Mouse (Mus musculus) hindbrain, embryonic 11.5 days (tissue): ENCODE measurements at regions not wholly inside any gene's neighbourhood (a gene's known extent, or its start where the extent isn't known, plus 50 kb on each side); places are given as distances from the start of the nearest gene placed in this dataset.

Source experiments
- ATAC-seq: fragments of 200-750 bp; cut with Nextera tagmentation; 2 replicates; pipeline ENCODE4 v1.8.0; 2017; ENCODE audit warnings: mild to moderate bottlenecking, moderate TSS enrichment, moderate library complexity; ENCODE audit not compliant: low FRiP score
- DNase-seq: peaks from one replicate; pipeline ENCODE4 v3.0.0-alpha.2; 2015; ENCODE audit warnings: low spot score
- H3K27ac ChIP-seq: fragments of 300-500 bp; sonication (generic); 2 replicates; pipeline ENCODE4 v1.5.1; 2014; ENCODE audit warnings: mild to moderate bottlenecking, low read depth, low read length
- H3K27me3 ChIP-seq: fragments of 300-500 bp; sonication (generic); 2 replicates; pipeline ENCODE4 v1.6.1; 2014; ENCODE audit warnings: mild to moderate bottlenecking, low read length, moderate library complexity, mixed read lengths; ENCODE audit not compliant: control insufficient read depth, insufficient read depth
- H3K36me3 ChIP-seq: fragments of 300-500 bp; sonication (generic); 2 replicates; pipeline ENCODE4 v1.6.1; 2014; ENCODE audit warnings: mild to moderate bottlenecking, low read length, moderate library complexity, mixed read lengths; ENCODE audit not compliant: control insufficient read depth, insufficient read depth
- H3K4me1 ChIP-seq: fragments of 300-500 bp; sonication (generic); replicated peaks from 2 replicates; pipeline ENCODE4 v1.6.1; 2014; ENCODE audit warnings: low read length, mixed read lengths; ENCODE audit not compliant: control insufficient read depth, insufficient read depth
- H3K4me2 ChIP-seq: fragments of 300-500 bp; sonication (generic); replicated peaks from 2 replicates; pipeline ENCODE4 v1.6.1; 2014; ENCODE audit warnings: mild to moderate bottlenecking, low read depth, low read length
- H3K4me3 ChIP-seq: fragments of 300-500 bp; sonication (generic); 2 replicates; pipeline ENCODE4 v1.5.1; 2014; ENCODE audit warnings: low read depth, low read length
- H3K9ac ChIP-seq: fragments of 300-500 bp; sonication (generic); 2 replicates; pipeline ENCODE4 v1.6.1; 2014; ENCODE audit warnings: low read depth, low read length
- H3K9me3 ChIP-seq: fragments of 300-500 bp; sonication (generic); 2 replicates; pipeline ENCODE4 v1.6.1; 2016; ENCODE audit warnings: low read length; ENCODE audit not compliant: control insufficient read depth
- WGBS: fragments of 180-500 bp; shearing (Covaris S2); extraction: QIAGEN DNeasy Blood & Tissue Kit; methylation state at CpG from one replicate; pipeline ENCODE4 v1.1.7; 2014; 5-methylcytosine and 5-hydroxymethylcytosine counted together

GRCm38 (mm10) chr11:82573126-82573525, 184.4 kb downstream of the Tmem132e start:
- no peak overlapping the region for H3K9ac ChIP-seq
- no peaks in the 10 kb centered on the region; the same call in 1 of the 2 replicates for H3K4me1 ChIP-seq
- H3K27ac ChIP-seq = no peak overlapping the region
- no peak for DNase-seq
- H3K4me3 ChIP-seq = no peak overlapping the region
- H3K27me3 ChIP-seq = peaks cover 2% of the 10 kb centered on the region; the same call in 1 of the 2 replicates
- H3K9me3 ChIP-seq = no peaks in the 10 kb centered on the region
- H3K4me2 ChIP-seq = no peak overlapping the region
- no peaks in the 10 kb centered on the region for H3K36me3 ChIP-seq
- WGBS = 76% methylated on average over 4 of the region's 4 CpGs
- ATAC-seq = no peak

- H3K9me3 ChIP-seq = no peaks in the 10 kb centered on the region
- H3K4me1 ChIP-seq = no peaks in the 10 kb centered on the region; the same call in 1 of the 2 replicates
- no peak overlapping the region for H3K27ac ChIP-seq
- no peak overlapping the region for H3K4me2 ChIP-seq
- H3K9ac ChIP-seq = no peak overlapping the region
- DNase-seq (no peak), ATAC-seq (no peak)
- WGBS = 22% methylated on average over 5 of the region's 5 CpGs
- no peak overlapping the region for H3K4me3 ChIP-seq
- H3K27me3 ChIP-seq = peaks cover 2% of the 10 kb centered on the region; the same call in 1 of the 2 replicates
- no peaks in the 10 kb centered on the region for H3K36me3 ChIP-seq
Observed at GRCm38 (mm10) chr11:82571525-82571924, 182.8 kb downstream of the Tmem132e start.

- no peak overlapping the region for H3K27ac ChIP-seq
- DNase-seq (no peak), ATAC-seq (no peak)
- H3K36me3 ChIP-seq = no peaks in the 10 kb centered on the region
- no peaks in the 10 kb centered on the region; the same call in 1 of the 2 replicates for H3K4me1 ChIP-seq
- H3K4me2 ChIP-seq = no peak overlapping the region
- no peaks in the 10 kb centered on the region for H3K9me3 ChIP-seq
- peaks cover 2% of the 10 kb centered on the region; the same call in 1 of the 2 replicates for H3K27me3 ChIP-seq
- H3K9ac ChIP-seq = no peak overlapping the region
- no peak overlapping the region for H3K4me3 ChIP-seq
Observed at GRCm38 (mm10) chr11:82569819-82570218, 181.1 kb downstream of the Tmem132e start.

GRCm38 (mm10) chr11:82568219-82568676, 179.5 kb downstream of the Tmem132e start:
- no peak overlapping the region for H3K9ac ChIP-seq
- peaks cover 2% of the 10 kb centered on the region; the same call in 1 of the 2 replicates for H3K27me3 ChIP-seq
- no peaks in the 10 kb centered on the region for H3K9me3 ChIP-seq
- no peaks in the 10 kb centered on the region; the same call in 1 of the 2 replicates for H3K4me1 ChIP-seq
- no peak overlapping the region for H3K4me3 ChIP-seq
- 34% methylated on average over 2 of the region's 2 CpGs for WGBS
- H3K36me3 ChIP-seq = no peaks in the 10 kb centered on the region
- ATAC-seq (no peak), DNase-seq (no peak)
- no peak overlapping the region for H3K27ac ChIP-seq
- no peak overlapping the region for H3K4me2 ChIP-seq

- Histone ChIP-seq H3K27ac (no peak overlapping the region), H3K9ac (no peak overlapping the region), H3K36me3 (no peaks in the 10 kb centered on the region), H3K27me3 (peaks cover 2% of the 10 kb centered on the region; the same call in 1 of the 2 replicates), H3K4me2 (no peak overlapping the region), H3K4me1 (no peaks in the 10 kb centered on the region; the same call in 1 of the 2 replicates), H3K4me3 (no peak overlapping the region), H3K9me3 (no peaks in the 10 kb centered on the region)
- no peak for DNase-seq
- ATAC-seq = no peak
- WGBS = 69% methylated on average over 9 of the region's 9 CpGs
Observed at GRCm38 (mm10) chr11:82567014-82567685, 178.4 kb downstream of the Tmem132e start.

- Histone ChIP-seq H3K27me3 (peaks cover 2% of the 10 kb centered on the region; the same call in 1 of the 2 replicates), H3K4me3 (no peak overlapping the region), H3K9me3 (no peaks in the 10 kb centered on the region), H3K4me1 (no peaks in the 10 kb centered on the region; the same call in 1 of the 2 replicates), H3K9ac (no peak overlapping the region), H3K36me3 (no peaks in the 10 kb centered on the region), H3K27ac (no peak overlapping the region), H3K4me2 (no peak overlapping the region)
- WGBS = 65% methylated on average over 4 of the region's 4 CpGs
- no peak for ATAC-seq
- DNase-seq = no peak
Observed at GRCm38 (mm10) chr11:82566092-82566491, 177.4 kb downstream of the Tmem132e start.

GRCm38 (mm10) chr11:82564181-82564580, 175.5 kb downstream of the Tmem132e start:
- Histone ChIP-seq H3K4me3 (no peak overlapping the region), H3K9me3 (no peaks in the 10 kb centered on the region), H3K27ac (no peak overlapping the region), H3K27me3 (no peaks in the 10 kb centered on the region), H3K9ac (no peak overlapping the region), H3K4me2 (no peak overlapping the region), H3K36me3 (no peaks in the 10 kb centered on the region), H3K4me1 (no peaks in the 10 kb centered on the region; the same call in 1 of the 2 replicates)
- 72% methylated on average over 10 of the region's 10 CpGs for WGBS
- ATAC-seq (no peak), DNase-seq (no peak)

GRCm38 (mm10) chr11:82542028-82542427, 153.3 kb downstream of the Tmem132e start:
- H3K4me1 ChIP-seq = no peaks in the 10 kb centered on the region
- ATAC-seq (no peak), DNase-seq (no peak)
- no peaks in the 10 kb centered on the region for H3K27me3 ChIP-seq
- WGBS = 92% methylated on average over 3 of the region's 3 CpGs
- no peaks in the 10 kb centered on the region for H3K9me3 ChIP-seq
- no peak overlapping the region for H3K9ac ChIP-seq
- no peak overlapping the region for H3K27ac ChIP-seq
- no peak overlapping the region for H3K4me3 ChIP-seq
- no peaks in the 10 kb centered on the region for H3K36me3 ChIP-seq
- no peak overlapping the region for H3K4me2 ChIP-seq

GRCm38 (mm10) chr11:82541376-82541775, 152.7 kb downstream of the Tmem132e start:
- Histone ChIP-seq H3K9me3 (no peaks in the 10 kb centered on the region), H3K9ac (no peak overlapping the region), H3K27me3 (no peaks in the 10 kb centered on the region), H3K4me1 (no peaks in the 10 kb centered on the region), H3K27ac (no peak overlapping the region), H3K36me3 (no peaks in the 10 kb centered on the region), H3K4me2 (no peak overlapping the region), H3K4me3 (no peak overlapping the region)
- no peak for ATAC-seq
- 86% methylated on average over 7 of the region's 7 CpGs for WGBS
- no peak for DNase-seq
